Mouse (Mus musculus) cerebellum, adult 2 months (tissue): ENCODE measurements around the gene Tspan6.

ENCODE experiments used
- CTCF ChIP-seq: fragments of 200-500 bp; IDR thresholded peaks from 2 replicates; pipeline ENCODE4 v1.5.1; 2011; ENCODE audit warnings: low read depth, mild to moderate bottlenecking, control low read depth, low read length, moderate library complexity, borderline replicate concordance; ENCODE audit not compliant: insufficient read depth
- POLR2A ChIP-seq: fragments of 200-500 bp; IDR thresholded peaks from 2 replicates; pipeline ENCODE4 v1.6.1; 2011; ENCODE audit warnings: low read length, control low read depth, borderline replicate concordance; ENCODE audit not compliant: insufficient read depth

GRCm38 (mm10) chrX:133911397-133912103, 13.3 kb upstream of the Tspan6 start:
- no peak for TF ChIP-seq CTCF
- no peak for TF ChIP-seq POLR2A
